Mouse (Mus musculus) midbrain, embryonic 11.5 days (tissue): ENCODE results near the gene Myom1. TPM values are rescaled to one million over a fixed set of nuclear protein-coding genes. Genes with fewer than 3 reads are reported as not detected.
"Not testable (repeated sequence)": the region's sequence is repeated elsewhere in the genome, so short reads cannot be mapped to it uniquely, and the experiment has no call there.

ENCODE experiments used
- ATAC-seq: fragments of 200-750 bp; cut with Nextera tagmentation; 2 replicates; pipeline ENCODE4 v1.8.0; 2017; ENCODE audit warnings: moderate TSS enrichment, moderate library complexity; ENCODE audit not compliant: low FRiP score
- DNase-seq: peaks from one replicate; pipeline ENCODE4 v3.0.0; 2015; ENCODE audit warnings: low spot score; ENCODE audit errors: missing footprints
- H3K27ac ChIP-seq: fragments of 300-500 bp; sonication (generic); 2 replicates; pipeline ENCODE4 v1.5.1; 2014; ENCODE audit warnings: low read depth, low read length
- H3K27me3 ChIP-seq: fragments of 300-500 bp; sonication (generic); 2 replicates; pipeline ENCODE4 v1.6.1; 2014; ENCODE audit warnings: mild to moderate bottlenecking, low read length, moderate library complexity, mixed read lengths; ENCODE audit not compliant: control insufficient read depth, insufficient read depth
- H3K36me3 ChIP-seq: fragments of 300-500 bp; sonication (generic); 2 replicates; pipeline ENCODE4 v1.6.1; 2014; ENCODE audit warnings: mild to moderate bottlenecking, low read length, moderate library complexity, mixed read lengths; ENCODE audit not compliant: control insufficient read depth, insufficient read depth
- H3K4me1 ChIP-seq: fragments of 300-500 bp; sonication (generic); 2 replicates; pipeline ENCODE4 v1.6.1; 2014; ENCODE audit warnings: low read length; ENCODE audit not compliant: control insufficient read depth, insufficient read depth
- H3K4me2 ChIP-seq: fragments of 300-500 bp; sonication (generic); 2 replicates; pipeline ENCODE4 v1.6.1; 2014; ENCODE audit warnings: mild to moderate bottlenecking, moderate library complexity
- H3K4me3 ChIP-seq: fragments of 300-500 bp; sonication (generic); 2 replicates; pipeline ENCODE4 v1.5.1; 2014; ENCODE audit warnings: low read depth, low read length
- H3K9ac ChIP-seq: fragments of 300-500 bp; sonication (generic); 2 replicates; pipeline ENCODE4 v1.6.1; 2014; ENCODE audit warnings: low read length
- H3K9me3 ChIP-seq: fragments of 300-500 bp; sonication (generic); 2 replicates; pipeline ENCODE4 v1.6.1; 2016; ENCODE audit warnings: low read length; ENCODE audit not compliant: control insufficient read depth
- WGBS: fragments of 180-500 bp; shearing (Covaris S2); extraction: QIAGEN DNeasy Blood & Tissue Kit; methylation state at CpG from one replicate; pipeline ENCODE4 v1.1.7; 2014; 5-methylcytosine and 5-hydroxymethylcytosine counted together
- polyA plus RNA-seq: library from polyadenylated mRNA; unstranded; fragments of >200 nt; fragmentation: Nextera tagmentation; extraction: Ambion mirVana; gene quantifications from 2 replicates; pipeline ENCODE4 v1.2.1, GENCODE M21; 2014

Myom1 gene
- polyA plus RNA-seq = 1.3 and 1.4 TPM in 2 replicates

- H3K4me2 ChIP-seq = peak within 1 kb of the TSS; percentile 66
- peak within 1 kb of the TSS; percentile 90 for H3K4me3 ChIP-seq
- H3K36me3 ChIP-seq = no peaks in the 10 kb centered on the region
- H3K27ac ChIP-seq = peak within 1 kb of the TSS; percentile 91
- H3K4me1 ChIP-seq = peaks cover 8% of the 10 kb centered on the region
- peak; percentile 96 for ATAC-seq
- peak within 1 kb of the TSS; percentile 88 for H3K9ac ChIP-seq
- under 1% methylated on average over 64 of the region's 65 CpGs for WGBS
- peak; percentile 100 for DNase-seq
- H3K27me3 ChIP-seq = no peaks in the 10 kb centered on the region
- H3K9me3 ChIP-seq = no peaks in the 10 kb centered on the region
Measured at GRCm38 (mm10) chr17:71002081-71002743, at the start of gene Myom1. Myom1 (plus strand) TSS chr17:71002633.

DNA sequence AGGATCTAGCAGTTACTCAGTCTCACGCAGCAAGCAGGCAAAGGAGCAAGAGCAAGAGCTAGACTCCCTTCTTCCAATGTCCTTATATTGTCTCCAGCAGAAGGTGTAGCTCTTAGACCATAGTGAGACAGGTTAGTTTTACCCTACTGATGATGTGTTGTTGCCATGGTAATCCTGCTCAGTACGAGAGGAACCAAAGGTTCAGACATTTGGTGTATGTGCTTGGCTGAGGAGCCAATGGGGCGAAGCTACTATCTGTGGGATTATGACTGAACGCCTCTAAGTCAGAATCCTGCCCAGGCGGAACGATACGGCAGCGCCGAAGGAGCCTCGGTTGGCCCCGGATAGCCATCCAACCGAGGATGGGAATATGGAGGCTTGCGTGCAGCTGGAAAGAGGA is 38.9 kb upstream of the Myom1 start:
- not testable (repeated sequence) for H3K4me2 ChIP-seq, H3K36me3 ChIP-seq, H3K9ac ChIP-seq, H3K9me3 ChIP-seq, H3K27me3 ChIP-seq, H3K4me1 ChIP-seq, H3K4me3 ChIP-seq, H3K27ac ChIP-seq
- DNase-seq (peak; percentile 95), ATAC-seq (peak; percentile 100)
- WGBS = 82% methylated on average over 13 of the region's 13 CpGs

DNA sequence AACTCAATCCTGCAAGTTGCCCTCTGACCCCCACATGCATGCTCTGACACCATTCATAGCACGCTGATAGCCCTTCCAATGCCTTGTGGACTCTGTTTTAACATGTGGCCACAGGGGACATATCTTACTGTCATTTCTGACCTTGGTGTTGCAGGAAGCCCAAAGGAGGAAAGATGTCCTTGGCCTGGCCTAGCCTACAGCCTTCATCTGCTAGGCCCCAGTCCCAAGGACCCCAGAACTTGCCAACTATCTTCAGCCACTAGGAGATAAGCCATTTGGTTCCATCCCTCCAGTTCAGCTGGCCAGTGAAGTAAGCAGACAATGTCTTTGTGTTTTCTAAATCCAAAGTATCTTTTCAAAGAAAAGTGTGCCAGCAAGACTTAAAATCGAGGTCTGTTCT is 37.2 kb upstream of the Myom1 start:
- no peak overlapping the region for H3K27ac ChIP-seq
- DNase-seq (no peak), ATAC-seq (no peak)
- no peaks in the 10 kb centered on the region for H3K36me3 ChIP-seq
- H3K27me3 ChIP-seq = no peaks in the 10 kb centered on the region
- no peak overlapping the region for H3K9ac ChIP-seq
- H3K4me1 ChIP-seq = peaks cover 7% of the 10 kb centered on the region
- H3K4me3 ChIP-seq = no peak overlapping the region
- H3K4me2 ChIP-seq = no peak overlapping the region
- H3K9me3 ChIP-seq = no peaks in the 10 kb centered on the region
- 82% methylated on average over 2 of the region's 2 CpGs for WGBS

DNA sequence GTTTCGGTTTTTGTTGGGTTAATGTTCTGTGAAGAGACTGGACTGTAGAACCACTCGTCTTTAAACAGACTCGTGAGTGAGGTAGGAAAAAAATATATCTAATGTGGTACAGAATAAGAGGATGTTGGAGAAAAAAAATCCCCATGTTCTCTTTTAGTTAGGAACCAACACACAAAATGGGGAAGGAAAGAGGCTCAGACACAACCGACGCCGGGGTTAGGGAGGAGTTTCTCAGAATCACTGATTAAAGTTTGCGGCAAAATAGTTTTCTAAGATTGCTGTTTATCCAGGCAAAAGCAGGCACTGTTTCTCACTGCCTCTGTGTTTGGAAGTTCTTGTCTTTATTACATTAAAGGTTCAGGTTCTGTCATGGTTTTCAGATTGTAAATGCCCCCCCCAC is 36.3 kb upstream of the Myom1 start:
- no peak for ATAC-seq
- H3K9me3 ChIP-seq = no peaks in the 10 kb centered on the region
- 94% methylated on average over 7 of the region's 7 CpGs for WGBS

DNA sequence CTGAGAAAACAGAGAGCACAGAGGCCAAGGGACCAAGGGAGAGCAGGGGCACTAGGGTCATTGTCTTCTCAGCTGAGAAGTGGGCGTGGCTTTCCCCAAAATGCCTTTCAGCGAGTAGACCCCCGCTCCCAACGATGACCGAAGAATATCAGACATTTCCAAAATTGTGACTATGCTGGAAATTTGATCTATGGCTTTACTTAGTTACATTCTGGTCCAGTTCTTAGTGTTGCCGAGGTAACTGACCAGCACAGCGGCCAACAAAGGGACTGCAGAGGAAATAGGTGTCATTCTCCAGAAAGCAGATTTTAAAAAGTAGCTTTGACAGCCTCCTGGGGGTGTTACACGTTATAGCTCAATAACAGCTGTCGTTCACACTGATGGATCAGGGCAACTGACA is 35.2 kb upstream of the Myom1 start:
- H3K27ac ChIP-seq = no peak overlapping the region
- H3K9me3 ChIP-seq = no peaks in the 10 kb centered on the region
- H3K36me3 ChIP-seq = no peaks in the 10 kb centered on the region
- H3K4me3 ChIP-seq = no peak overlapping the region
- peaks cover 7% of the 10 kb centered on the region for H3K4me1 ChIP-seq
- no peak overlapping the region for H3K9ac ChIP-seq
- H3K4me2 ChIP-seq = no peak overlapping the region; the same call in 1 of the 2 replicates
- peak; percentile 22; the same call in 1 of the 2 replicates for ATAC-seq
- DNase-seq = peak; percentile 91
- WGBS = 15% methylated on average over 9 of the region's 9 CpGs
- H3K27me3 ChIP-seq = no peaks in the 10 kb centered on the region

More for the DNA sequence above, 36.3 kb upstream of the Myom1 start:
- no peak overlapping the region for H3K4me3 ChIP-seq
- no peak overlapping the region for H3K9ac ChIP-seq
- no peaks in the 10 kb centered on the region for H3K27me3 ChIP-seq
- no peaks in the 10 kb centered on the region for H3K36me3 ChIP-seq
- DNase-seq = no peak
- H3K27ac ChIP-seq = no peak overlapping the region
- H3K4me1 ChIP-seq = peaks cover 7% of the 10 kb centered on the region
- H3K4me2 ChIP-seq = no peak overlapping the region

DNA sequence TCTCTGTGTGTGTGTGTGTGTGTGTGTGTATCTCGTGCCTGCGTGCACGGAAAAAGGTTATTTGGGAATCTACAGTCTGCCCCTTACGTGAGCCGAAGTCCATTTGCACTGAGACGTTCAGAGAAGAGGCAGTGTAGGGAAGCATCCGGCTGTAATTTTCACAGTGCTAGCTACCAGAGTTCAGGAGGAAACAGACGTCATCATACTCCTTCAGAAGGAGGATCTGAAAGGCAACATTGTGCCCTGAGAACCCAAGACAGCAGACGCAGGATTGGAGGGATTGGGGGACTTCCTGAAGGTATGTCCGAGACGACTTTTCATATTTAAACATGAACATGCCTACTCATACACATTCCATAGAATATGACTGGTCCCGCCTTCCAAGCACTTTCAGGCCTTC is 34.8 kb upstream of the Myom1 start:
- 52% methylated on average over 12 of the region's 12 CpGs for WGBS

DNA sequence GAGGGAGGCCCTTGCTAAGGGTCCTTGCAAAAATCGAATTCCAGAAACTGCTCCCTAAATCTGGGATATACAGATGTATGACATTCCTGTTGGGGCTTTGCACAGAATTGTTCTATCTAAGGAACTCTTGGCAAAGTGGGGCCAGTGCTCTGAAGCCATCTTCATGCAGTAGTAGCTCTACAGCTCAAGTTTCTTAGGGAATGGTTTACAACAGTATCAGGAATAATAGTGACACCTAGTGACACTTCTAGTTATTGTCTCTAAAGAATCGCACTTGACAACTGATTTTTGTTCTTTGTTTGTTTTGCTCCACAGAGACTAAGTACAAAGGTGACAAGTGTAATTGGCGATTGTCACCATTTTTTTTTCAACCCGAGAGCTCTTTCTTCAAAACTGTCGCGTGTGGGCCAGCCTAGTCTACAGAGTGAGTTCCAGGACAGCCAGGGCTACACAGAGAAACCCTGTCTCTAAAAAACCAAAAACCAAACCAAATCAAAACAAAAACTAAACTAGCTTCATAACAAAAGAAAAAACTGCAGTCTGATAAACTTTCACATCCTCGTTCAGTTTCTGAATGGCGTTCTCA is 33.7 kb upstream of the Myom1 start:
- 32% methylated on average over 8 of the region's 8 CpGs for WGBS
- Histone ChIP-seq H3K4me2 (no peak overlapping the region), H3K4me3 (no peak overlapping the region), H3K9me3 (no peaks in the 10 kb centered on the region), H3K27me3 (no peaks in the 10 kb centered on the region), H3K27ac (no peak overlapping the region), H3K9ac (no peak overlapping the region), H3K36me3 (0 out of 2 replicates have a peak, but pooled peaks cover 3% of the 10 kb centered on the region), H3K4me1 (peaks cover 7% of the 10 kb centered on the region)
- DNase-seq = peak; percentile 91
- ATAC-seq = peak; percentile 39; the same call in 1 of the 2 replicates

More for the DNA sequence above, 34.8 kb upstream of the Myom1 start:
- H3K9me3 ChIP-seq = no peaks in the 10 kb centered on the region
- DNase-seq (no peak), ATAC-seq (no peak)
- peaks cover 7% of the 10 kb centered on the region for H3K4me1 ChIP-seq
- no peak overlapping the region for H3K4me3 ChIP-seq
- no peak overlapping the region for H3K27ac ChIP-seq
- H3K36me3 ChIP-seq = no peaks in the 10 kb centered on the region
- no peaks in the 10 kb centered on the region for H3K27me3 ChIP-seq
- H3K9ac ChIP-seq = no peak overlapping the region
- no peak overlapping the region; the same call in 1 of the 2 replicates for H3K4me2 ChIP-seq

DNA sequence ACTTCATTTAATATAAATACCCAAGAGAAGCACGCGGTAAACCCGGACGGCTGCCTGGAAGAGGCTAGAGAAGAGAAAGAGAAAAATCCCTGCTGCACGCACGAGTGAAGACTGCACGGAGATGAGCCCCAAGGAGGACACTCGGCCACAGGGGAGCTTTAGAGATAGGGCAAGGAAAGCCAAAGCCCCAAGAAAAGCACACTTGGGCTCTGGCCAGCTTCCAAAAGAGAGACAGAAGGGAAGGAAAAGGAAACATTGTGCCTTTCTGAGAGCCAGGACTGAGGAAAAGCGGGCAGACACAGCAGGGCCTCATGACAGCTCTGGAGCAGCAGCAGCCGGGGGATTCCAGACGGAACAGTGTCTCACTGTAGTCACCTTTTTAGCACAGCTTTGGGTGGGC is 31.2 kb upstream of the Myom1 start:
- peaks cover 7% of the 10 kb centered on the region; the same call in 1 of the 2 replicates for H3K36me3 ChIP-seq
- no peaks in the 10 kb centered on the region for H3K9me3 ChIP-seq
- H3K4me1 ChIP-seq = peaks cover 7% of the 10 kb centered on the region
- no peak overlapping the region for H3K4me2 ChIP-seq
- ATAC-seq (no peak), DNase-seq (no peak)
- 67% methylated on average over 11 of the region's 11 CpGs for WGBS
- no peaks in the 10 kb centered on the region for H3K27me3 ChIP-seq
- H3K4me3 ChIP-seq = no peak overlapping the region
- no peak overlapping the region for H3K9ac ChIP-seq
- no peak overlapping the region for H3K27ac ChIP-seq

- no peak overlapping the region for H3K4me3 ChIP-seq
- no peak overlapping the region for H3K9ac ChIP-seq
- H3K9me3 ChIP-seq = no peaks in the 10 kb centered on the region
- no peaks in the 10 kb centered on the region for H3K27me3 ChIP-seq
- no peaks in the 10 kb centered on the region for H3K4me1 ChIP-seq
- DNase-seq = no peak
- no peak for ATAC-seq
- H3K4me2 ChIP-seq = no peak overlapping the region
- H3K27ac ChIP-seq = no peak overlapping the region
- WGBS = 95% methylated on average over 9 of the region's 9 CpGs
- H3K36me3 ChIP-seq = peaks cover 7% of the 10 kb centered on the region; the same call in 1 of the 2 replicates
Measured at GRCm38 (mm10) chr17:70973398-70973797, 29.0 kb upstream of the Myom1 start.
